Mouse (Mus musculus) left cerebral cortex, adult 11 months (tissue): ENCODE results near the gene Cenpp.
"Not testable (repeated sequence)": the region's sequence is repeated elsewhere in the genome, so short reads cannot be mapped to it uniquely, and the experiment has no call there.

Experiments used
- DNase-seq: peaks from one replicate; pipeline ENCODE4 v3.0.0; 2022; ENCODE audit warnings: low spot score

The Cenpp gene

DNA sequence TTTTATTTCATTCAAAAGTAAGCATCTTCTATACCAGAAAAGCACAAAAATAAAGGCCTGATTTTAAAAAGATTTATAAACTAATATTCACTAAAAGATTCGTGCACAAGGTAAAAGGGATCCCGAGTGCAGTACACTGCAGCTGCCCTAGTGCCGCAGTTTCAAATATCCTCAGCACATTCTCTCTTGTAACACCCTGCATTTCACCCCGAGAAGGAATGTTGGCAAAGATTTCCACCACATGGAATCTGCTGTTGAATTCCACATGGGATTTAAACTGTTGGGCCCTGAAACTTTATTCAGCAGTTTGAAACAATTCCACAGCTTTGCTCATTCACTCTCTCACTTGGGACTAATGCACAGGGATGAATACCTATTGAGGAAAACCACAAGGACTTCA is 44.9 kb downstream of the Cenpp start, which contains the start of gene Ogn:
Gene Ogn, plus strand, starts transcription at position 333 of the 400 bp plus-strand sequence.
- no peak for DNase-seq

DNA sequence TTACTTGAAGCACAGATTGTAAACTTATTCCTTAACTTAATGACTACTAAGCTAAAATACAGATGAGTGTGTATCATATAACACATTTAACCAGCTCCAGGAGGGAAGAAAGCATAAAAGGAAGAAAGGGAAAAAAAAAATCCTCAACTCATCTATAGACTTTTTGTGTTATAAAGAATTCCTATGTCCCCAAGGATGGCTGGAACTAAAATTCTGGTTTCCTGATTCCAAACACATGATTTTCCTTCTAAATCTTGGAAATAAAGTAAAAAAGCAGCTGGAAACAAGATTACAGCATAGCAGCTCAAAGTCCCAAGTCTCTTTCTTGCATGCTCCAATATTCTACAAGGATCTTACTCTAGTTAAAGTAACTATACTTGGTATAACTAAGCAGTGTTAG is 49.0 kb downstream of the Cenpp start:
- no peak for DNase-seq

DNA sequence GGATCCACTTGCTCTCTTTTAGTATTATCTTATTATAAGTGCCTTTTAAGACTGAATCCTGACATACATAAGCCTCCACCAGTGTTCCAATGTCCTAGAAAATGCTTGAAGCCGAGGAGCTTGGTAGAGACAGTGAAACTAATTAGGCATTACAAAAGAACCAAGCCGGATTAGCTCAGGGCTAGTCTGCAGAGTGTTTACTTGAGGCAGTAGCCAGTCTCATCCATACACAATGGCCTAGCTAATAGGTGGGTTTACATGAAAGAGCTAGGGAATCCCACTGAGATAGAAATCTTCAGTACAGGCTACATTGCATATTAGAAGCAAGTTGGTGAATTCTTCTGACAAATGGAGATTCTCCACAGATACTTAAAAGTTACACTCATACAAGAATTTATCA is 50.0 kb downstream of the Cenpp start:
- DNase-seq: not testable (repeated sequence)

DNA sequence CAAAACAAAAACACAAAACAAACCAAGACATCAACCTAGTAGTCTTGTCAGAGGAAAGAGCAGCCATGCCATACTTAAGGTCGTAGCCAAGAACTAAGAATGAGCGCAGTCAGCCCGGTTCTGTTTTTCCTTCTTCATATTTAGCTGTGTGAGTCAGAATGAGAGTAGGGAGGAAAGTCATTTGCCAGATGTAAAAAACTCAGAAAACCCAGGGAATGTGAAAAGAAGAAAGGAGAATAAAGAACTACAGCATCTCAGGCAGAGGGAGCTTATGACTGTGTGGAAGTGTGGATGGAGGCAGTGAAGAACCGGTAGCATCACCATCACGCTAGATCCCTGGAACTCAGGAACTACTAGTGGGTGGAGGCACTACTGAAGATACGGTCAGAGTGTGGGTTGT is 66.5 kb downstream of the Cenpp start:
- DNase-seq: no peak

DNA sequence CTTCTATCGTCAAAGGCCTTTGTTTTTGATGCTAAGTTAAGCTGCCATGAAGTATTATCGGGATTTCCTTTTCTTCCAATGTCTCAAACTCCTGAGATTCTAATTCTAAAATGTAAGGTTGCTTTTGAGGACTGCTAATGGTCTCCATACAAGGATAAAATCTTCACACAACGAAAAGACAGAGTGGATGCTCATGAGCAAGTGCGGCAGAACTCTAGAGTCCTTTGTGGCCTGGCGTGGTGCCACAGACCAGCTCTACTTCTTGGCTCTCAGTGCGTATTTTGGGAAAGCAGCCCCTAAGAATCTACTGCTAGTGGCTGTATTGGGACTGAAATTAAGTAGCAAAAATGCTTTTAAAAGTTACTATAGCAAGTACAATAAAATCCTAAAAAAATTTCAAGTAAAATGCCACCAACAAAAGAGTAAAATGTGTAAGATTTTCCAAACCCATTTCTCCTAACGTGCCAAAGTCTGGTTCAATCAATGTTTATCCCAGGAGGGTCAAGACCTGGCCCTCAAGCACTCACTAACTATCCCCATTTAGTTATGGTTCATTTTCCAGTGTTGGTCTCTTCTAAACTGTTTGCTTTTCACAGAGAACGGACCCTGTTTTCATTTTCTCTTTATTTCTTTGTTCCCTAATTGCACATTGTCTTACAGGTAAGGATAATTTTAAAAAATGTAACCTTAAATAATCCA is 68.1 kb downstream of the Cenpp start:
- DNase-seq: no peak

DNA sequence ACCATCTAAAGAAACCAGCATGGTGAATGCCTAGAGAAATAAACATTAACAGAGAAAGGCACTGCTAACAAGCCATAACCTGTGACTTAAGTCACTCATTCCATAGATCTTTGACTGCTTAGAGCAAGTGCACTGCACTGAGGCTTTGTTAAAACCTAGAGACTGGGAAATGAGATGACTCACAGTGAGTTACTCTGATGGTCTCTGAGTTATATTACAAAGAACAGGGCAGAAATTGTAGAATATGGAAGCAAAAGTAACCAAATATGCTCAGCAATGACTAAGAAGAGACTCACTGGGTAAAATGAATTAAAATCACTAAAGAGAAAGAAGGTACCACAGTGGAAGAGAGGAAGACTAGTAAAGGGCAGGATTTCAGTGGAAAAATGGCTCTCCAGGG is 68.7 kb downstream of the Cenpp start:
- DNase-seq: no peak

DNA sequence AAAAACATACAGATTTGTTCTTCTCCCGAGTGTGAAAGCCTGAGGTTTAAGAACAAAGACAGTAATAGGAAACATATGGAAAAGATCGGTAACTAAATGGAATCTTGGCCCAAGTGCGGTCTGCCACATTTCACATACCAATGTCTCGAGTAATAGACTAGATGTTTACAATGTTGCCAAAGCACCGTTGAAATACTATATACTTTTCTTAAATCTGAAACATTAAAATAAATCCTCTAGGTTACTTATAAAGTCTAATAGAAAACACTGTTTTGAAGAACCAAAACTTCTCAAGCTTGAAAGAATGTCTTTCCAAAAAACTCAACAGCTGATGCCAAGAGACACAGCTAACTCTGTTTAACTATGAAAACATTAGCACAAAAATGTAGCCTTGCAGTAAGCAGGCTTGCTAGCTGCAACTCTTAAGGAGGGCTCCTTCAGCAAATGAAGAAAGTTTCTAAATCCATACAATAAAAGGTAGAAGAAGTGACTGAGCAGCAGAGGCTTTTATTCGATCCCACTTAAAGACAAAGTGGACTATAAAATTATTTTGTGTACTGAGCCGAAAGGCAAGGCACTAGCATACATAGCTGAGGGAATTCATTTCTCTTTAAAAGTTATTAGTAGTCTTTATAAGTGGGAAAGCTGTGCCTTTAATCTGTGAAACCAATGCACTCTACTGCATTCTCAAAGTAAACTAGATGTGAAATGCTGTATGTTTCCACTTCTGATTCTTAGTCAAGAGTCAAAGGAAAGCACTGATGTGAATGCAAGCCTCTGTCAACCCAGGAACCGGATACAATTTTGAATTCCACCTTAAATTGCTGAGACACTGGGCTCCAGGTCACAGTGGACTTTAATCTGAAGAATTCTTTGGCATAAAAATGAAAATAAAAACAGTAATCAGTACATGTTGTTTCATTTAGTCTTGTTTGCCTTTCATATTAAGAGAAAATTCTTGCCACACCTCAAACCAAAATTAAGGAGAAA is 70.7 kb downstream of the Cenpp start, which contains the start of gene Omd:
Gene Omd, plus strand, starts transcription at position 922 of the 990 bp plus-strand sequence.
- no peak for DNase-seq

DNA sequence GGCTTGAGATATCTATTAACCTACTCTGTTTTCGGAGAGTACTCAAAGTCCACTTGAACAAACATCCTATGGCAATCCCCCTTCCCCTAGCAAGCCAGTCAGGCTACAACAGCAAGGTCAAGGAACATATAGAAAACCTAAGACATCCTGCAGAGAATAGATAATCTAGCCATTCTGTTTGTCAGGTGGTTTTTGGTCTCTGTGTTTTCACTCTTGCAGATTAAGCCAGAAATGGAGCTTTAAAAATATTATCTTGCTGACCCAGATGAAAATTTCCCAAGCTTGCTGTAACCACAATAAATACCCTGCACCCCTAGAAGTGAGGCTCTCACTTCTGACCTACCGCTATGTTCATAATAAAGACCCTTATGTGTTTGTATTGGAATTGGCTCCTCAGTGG is 81.2 kb downstream of the Cenpp start:
- DNase-seq: no peak

DNA sequence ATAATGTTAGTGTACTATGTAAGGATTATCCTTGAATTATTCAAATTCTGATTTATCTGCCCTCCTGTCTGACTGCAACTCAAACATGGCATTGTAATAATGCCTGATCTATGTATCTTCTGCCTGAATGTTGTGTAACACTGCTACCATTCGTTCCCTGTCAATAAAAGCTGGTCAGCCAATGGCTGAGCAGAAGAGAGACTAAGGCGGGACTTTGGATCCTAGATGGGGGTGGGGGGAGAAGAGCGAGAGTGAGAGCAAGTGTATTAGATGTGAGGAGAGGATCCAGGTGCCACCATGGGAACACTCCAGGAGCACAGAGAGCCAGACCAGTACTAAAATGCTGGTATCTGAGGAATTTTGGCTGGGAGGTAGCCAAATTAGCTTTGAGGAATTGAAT is 82.2 kb downstream of the Cenpp start:
- DNase-seq: no peak

DNA sequence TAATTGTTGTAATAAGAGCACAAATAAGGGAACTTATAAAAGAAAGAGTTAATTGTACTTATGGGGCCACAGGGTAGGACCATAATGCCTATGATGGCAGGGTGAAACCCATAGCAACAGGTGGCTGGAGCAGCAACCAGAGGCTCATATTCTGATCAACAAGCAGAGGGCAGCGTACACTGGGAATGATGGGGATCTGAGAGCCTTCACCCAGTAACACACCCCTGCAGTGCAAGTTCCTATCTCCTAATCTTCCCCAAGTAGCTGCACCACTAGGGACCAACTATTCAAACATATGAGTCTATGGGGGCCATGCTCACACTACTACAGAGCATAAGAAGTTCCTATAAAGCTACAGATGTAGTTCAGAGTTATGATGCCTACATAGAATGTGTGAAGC is 88.2 kb downstream of the Cenpp start:
- DNase-seq: no peak

DNA sequence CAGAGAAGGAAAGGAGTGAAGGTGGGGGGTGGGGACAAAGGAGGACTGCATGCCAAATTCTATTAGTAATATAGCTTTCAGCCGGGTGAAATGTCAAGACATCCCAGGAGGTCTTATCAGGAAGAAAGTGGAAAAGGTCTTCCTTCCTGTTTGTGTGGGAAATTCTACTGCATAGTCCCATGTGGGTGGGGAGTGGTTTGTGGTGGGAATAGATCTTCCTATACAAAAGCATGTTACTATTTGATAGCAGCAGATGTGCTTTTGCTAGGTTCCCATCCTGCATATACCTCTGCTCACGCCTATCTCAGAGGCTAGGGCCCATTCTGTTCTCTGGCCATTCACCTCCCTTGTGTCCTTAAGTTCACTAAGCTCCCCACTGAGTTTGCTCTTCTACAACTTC is 91.7 kb downstream of the Cenpp start:
- no peak for DNase-seq

DNA sequence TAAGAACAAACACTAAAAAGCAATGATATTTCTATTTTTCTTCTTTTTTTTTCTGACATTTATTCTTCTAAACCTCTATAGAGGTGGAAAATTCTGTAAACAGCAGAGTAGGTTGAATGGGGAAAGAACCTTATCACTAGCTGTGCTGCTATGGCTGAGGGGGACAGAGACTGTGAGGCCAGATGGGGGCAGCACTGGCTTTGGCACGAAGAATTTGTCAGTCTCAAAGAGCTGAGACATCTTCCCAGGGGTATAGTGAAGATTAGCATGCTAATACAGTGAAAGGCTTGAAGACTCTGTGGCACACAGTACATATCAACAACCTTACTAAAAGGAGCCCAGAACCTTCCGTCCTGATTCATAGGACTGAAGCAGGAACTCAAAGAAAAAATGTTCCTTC is 93.4 kb downstream of the Cenpp start:
- DNase-seq: no peak

DNA sequence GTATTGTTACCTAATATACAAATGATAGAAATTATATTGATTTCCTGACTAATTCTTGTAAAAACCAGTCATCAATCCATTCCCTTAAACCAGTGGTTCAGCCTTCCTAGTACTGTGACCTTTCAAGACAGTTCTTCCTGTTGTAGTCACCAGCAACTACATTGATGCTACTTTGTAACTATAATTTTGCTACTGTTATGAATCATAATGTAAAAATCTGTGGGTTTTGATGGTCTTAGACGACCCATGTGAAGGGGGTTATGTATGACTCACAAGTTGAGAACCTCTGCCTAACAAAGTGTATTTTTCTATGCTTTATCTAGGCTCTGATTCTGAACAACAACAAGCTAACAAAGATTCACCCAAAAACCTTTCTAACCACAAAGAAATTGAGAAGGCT is 95.7 kb downstream of the Cenpp start:
- no peak for DNase-seq

DNA sequence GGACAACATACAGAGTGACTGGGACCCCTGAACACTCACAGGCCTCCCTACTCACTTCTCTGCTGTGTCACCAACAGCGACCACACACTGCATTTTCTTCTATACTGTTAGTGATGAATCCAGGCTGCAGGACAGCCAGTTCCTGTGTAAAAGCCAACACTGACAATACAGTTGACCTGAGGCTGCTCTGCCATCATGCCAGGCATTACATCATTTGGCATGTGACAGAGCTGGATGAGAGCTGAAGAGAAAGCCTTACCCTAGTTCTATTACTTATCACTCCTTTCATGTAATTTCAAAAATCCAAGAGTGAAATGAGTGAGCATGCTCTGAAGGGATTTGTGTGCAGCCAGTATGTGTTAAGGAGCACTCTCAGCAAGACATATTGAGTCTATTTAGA is 96.4 kb downstream of the Cenpp start:
- no peak for DNase-seq

DNA sequence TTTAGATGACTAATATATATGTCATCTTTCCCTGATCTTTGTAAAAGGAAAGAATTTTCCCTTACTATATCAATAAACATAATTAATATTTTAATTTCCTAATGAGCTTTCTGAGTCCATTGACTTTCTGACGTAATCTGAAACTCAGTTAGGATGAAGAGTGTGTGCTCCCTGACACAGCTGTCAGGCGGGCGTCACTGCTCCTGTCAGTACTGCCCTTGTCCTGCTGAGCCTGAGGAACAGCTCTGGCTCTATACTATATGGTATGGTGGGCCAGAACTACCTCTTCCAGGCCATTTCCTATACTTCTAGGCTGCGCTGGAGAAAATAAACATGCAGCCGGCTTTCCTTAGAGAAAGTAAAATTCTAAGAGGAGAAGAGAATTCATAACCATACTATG is 98.1 kb downstream of the Cenpp start:
- no peak for DNase-seq

DNA sequence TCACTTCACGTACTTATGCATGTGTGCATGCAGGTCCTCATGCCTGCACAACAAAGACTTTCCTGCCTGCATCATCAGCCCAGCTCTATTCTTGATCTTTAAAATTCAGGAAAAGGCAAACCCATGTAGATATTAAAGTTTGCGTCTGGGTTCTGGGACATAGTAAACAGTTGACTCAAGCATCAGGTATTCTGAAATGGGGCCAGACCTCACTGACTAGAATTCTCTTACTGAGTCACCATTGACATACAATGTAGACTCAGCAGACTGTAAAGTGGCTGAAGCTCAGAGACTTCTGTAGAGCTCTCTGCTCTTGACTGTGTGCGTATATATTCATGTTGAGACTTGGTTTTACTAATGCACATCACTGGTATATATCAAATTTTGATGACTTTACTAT is 103.0 kb downstream of the Cenpp start:
- no peak for DNase-seq

DNA sequence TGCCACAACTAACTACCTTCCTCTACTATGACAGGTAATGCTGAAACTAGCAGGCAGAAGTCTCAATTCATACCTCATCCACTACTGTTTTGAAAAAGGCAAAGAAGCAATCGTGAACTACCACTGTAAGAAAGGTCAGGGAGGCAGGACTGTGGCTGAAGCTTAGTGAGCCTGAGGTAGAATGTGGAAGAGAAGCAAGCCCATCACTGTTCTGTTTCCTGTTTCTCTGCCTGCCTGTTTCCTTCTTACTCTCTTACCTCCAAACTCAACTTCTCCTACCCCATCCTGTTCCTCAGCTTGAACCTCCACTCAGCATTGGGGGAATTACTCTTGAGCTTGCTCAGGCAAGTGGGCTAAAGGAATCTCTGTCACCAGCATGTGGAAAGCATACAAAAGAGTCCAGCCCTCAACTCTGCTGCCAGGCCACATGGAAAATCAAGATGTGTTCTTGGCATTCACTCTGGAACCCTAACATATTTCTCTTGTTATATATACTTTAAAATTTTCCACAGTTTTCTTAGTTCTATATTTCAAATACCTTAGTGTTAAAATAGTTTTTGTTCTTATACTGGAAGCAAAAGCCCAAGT is 104.9 kb downstream of the Cenpp start:
- no peak for DNase-seq

DNA sequence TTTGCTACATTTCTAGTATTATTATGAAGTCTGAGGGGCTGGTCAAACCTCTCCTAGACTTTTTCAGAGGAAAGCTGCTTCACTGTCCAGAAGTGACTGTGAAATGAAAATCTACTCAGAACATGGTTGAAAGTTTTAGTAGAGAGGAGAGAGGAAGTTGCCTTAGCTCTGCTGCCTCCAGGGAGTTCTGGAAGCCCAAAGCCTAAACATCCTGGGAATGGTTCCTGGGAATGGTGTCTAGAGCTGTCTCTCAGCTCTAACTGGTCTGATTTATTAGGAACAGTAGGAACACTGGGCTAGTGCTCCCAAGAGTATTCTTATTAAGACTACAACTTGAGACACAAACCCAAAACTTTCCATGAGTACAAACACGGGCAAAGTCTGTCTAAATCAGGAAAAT is 106.1 kb downstream of the Cenpp start:
- DNase-seq: no peak

DNA sequence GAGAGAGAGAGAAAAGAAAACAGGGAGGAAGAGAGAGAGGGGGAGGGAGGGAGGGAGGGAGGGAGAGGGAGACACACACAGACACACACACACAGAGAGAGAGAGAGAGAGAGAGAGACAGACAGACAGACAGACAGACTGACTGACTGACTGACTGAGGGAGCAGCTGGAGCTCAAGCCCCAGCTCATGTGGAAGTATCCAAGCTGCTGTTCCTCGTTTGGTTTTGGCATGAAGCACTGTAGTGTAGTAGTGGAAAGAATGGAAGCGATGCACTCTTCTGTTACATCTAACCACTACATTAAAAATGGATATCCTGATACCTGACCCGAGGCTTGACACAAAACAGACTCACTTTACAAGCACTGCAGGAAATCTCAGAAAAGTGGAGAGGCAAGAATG is 106.9 kb downstream of the Cenpp start:
- DNase-seq: no peak

DNA sequence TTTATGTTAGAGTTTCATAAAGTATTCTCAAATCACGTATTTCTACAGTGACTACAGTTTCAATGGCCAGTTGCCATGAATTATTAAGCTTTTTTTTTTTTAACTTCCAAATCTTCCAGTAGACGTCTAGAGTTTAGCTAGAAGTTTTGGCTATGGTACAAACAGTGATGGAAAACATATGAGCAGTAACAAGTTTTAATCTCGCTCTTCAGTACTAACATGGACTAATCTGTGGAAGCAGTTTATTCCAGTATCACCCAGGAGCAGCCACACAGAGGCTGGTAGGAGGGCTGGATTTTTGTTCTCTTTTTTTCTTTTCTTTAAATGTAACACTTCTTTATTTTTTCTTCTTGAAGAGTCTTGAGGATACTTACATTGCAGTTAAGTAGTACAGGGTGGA is 108.3 kb downstream of the Cenpp start, which contains the start of gene Aspn:
Gene Aspn, plus strand, starts transcription at position 165 of the 400 bp plus-strand sequence.
- no peak for DNase-seq

DNA sequence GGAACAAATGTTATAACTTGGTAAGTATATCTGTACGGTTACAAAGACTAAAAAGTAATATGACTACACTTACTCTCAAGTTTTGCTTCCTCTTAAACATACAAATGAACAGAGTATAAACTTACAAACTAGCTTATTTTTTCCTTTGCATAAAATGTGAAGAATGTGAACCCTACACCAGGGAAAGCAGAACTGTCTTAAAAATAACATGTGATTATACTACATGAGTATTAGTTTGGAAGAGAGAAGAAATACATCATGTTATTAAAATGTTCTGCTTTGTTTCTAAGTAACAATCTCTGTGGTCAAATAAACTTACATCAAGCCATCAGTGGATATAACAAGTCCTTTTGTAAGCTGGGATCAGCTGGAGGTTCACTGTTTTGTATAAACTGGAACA is 113.9 kb downstream of the Cenpp start:
- no peak for DNase-seq

DNA sequence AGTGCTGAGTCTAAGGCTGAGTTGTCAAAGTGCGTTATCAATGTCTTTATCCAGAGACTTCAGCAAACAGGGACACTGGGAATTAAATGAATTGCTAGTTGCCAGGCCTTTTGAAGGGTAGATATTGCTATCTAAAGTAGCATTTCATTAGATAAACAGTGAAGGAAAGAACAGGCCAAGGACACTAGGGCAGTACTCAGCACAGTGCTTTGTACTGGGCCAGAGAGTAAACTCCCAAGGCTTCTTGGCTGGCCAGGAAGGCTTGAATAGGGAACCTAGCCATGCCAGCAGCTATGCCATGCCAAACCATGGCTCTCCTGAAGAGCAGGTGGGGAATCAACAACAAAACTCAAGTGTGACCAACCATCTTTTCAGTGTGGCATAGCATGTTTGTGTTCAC is 115.6 kb downstream of the Cenpp start:
- no peak for DNase-seq

DNA sequence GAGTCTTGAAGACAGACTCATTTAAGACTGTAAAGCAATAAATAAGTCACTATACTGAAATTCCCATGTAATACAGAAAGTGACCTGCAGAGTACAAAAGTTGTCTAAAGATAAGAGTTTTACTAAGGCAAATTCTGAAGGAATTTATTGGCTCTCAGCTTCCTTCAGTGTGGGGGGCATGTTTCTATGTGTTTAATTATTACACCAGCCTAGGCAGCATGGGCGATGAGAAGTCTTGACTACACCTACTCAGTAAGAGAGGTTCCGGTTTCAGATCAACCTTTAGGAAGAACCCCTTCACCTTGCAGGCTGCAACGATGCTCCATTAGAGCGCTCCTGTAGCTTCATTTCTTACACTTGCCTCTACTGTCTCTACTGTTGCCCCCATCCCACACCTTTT is 121.9 kb downstream of the Cenpp start:
- DNase-seq: no peak
